Mouse (Mus musculus): ENCODE measurements around the gene Trim65.
A peak's percentile ranks its signal among the peaks of the same experiment; 100 is the strongest.

Gene Trim65

GRCm38 (mm10) chr11:116087194-116088130, 43.5 kb downstream of the Trim65 start:
- peak; percentile 94 to 95 for DNase-seq

- peak; percentile 95 for DNase-seq
Observed at GRCm38 (mm10) chr11:116086258-116087193, 44.4 kb downstream of the Trim65 start, which contains the start of gene Wbp2. Wbp2 (minus strand) TSS chr11:116086995.

GRCm38 (mm10) chr11:116084166-116084565, 46.8 kb downstream of the Trim65 start:
- DNase-seq: peak in 1 of 2 experiments; percentile 14

DNA sequence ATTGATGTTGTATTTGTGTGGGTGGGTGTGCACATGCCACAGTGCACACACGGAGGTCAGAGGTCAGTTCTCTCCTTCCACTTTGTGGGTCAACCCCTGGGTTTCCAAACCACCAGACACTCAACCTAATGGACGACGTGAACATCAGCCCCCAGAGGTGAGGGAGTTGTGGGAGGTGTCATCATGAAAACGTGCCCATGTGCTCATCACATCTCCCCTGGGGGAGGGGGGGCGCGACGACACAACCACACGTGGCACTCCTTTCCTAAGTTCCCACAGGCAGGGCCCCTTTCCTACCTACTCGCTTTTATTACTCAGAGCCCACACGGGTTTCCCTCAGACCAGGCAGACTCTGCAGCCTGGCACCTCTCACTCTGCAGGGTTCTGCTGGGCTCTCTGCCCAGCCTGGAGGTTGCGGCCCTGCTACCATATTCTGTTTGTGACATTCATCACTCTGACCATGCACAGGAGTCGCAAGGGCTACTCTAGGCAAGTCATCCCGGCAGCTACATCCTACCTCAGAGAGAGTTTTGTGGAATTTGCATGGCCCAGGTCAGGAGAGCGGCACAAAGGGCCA, 47.7 kb downstream of the Trim65 start:
- peak; percentile 61 to 66 for DNase-seq

GRCm38 (mm10) chr11:116081081-116081480, 49.8 kb downstream of the Trim65 start:
- peak; percentile 71 to 88 for DNase-seq

DNA sequence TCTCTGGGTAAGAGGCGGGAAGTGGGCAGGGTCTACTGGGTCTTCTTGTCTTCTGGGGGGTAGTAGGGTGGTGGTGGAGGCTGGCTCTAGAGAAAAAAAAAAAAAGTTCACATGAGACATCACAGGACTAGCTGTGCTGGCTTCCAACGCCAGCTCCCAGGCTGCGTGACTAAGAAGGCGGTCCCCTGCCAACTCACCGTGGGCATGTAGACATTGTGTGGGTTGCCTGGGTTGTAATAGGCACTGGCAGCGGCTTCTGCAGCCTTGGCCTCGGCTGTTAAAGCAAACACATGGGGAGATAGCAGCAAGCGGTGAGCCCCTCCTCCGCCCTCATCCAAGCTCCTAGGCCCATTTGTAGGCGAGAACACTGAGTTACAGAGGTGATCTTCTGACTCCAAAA, 51.4 kb downstream of the Trim65 start:
- DNase-seq: peak; percentile 74 to 82

DNA sequence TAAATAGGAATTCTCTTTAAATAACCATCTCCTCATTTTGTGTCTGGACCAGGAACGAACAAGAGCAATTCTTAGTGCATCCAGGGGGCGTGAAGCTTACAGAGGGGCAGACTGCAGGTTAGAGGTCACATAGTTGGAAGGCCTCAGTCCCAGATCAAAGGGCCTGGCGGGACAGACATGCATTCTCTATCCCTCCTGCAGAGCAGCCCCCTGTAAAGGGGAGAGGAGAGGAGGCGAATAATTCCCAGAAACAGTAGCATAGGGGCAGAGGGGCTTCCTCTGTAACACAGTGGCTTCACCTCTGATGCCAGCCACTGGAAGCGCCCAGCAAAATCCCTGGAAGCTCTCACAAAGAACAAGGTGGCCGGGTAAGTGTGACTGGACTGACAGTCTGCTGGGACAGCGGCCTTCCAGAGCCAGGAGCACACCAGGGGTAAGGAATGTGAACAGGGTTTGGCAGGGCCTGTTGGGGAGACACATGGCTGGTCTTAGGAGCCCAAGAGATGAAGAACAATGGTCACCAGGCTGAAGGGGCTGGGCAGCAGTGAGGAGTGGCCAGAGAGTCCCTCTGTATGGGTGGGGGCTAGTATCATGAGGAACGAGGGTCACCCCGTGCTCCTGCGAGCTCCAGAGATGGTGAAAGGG, 52.1 kb downstream of the Trim65 start:
- peak; percentile 52 to 57 for DNase-seq

GRCm38 (mm10) chr11:116078221-116078620, 52.7 kb downstream of the Trim65 start:
- peak; percentile 57 to 73 for DNase-seq

DNA sequence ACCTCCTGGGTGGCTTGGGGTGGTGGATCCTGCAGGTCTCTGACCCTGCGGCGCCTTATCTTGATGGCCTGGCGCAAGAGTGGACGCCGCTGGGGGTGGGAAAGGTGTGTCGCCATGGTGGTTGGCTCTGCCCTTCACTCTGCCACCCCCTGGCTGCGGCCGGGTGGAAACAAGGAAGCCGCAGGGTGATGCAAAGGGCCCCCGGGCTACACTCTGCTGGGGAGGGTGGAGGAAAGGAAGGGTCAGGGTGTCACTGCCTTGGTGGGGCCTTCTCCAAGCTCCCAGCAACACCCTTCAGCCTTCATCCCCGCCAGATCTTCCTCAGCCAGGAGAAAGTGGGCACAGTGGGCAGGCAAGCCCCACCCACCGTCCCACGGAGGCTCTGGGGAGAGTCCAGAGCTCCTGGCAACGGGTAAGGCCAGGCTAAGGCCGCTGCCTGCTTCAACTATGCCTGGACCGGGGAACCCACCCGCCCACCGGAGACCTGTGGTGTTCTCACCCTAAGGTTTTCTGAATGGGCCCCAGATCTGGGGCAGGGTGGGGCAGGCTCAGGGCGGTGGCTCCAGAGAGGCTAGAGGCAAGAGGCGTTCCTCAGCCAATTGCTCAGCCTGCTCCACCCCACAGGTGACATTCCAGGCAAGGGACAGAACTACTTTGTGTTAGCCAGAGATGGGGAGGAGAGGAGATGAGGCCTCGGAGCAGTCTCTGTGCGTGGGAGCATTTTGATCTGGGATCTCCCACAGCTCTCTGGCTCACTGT, 53.3 kb downstream of the Trim65 start, which contains the start of gene Unc13d:
Gene Unc13d, minus strand, starts transcription at position 516 of the 759 bp plus-strand sequence.
- peak; percentile 58 to 59 for DNase-seq

DNA sequence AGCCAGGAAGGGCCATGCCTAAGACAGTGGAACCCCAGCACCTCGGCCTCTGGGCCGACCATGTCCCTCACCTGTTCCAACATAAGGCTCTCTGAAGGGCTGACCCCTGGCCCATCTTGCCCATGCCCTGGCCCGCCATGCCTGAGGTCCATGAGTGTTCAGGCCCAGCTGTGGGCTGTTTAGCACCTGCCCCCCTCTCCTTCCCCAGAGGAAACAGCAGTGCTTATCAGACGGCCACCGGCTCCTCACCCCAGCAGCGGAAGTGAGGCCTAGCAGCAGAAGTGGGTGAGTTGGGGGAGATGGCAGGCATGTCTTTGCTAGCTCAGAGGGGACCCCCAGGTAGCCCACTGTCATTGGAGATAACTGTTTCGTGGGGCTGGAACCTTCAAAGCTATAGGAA, 54.1 kb downstream of the Trim65 start:
- DNase-seq: peak; percentile 15 to 30

DNA sequence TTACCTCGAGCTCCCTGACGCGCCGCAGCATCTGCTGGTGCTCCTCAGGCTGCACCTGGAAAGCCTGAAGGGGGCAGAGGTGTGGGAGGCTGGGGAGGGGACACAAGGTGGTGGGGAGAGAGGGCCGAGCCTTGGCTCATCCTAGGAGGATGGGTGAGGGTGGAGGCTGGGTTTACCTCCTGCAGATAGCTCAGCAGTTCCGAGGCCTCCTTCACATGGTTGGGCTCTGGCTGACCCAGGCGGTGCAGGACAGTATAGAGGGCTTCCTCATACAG, 54.7 kb downstream of the Trim65 start:
- DNase-seq: peak in 1 of 2 experiments; percentile 20

DNA sequence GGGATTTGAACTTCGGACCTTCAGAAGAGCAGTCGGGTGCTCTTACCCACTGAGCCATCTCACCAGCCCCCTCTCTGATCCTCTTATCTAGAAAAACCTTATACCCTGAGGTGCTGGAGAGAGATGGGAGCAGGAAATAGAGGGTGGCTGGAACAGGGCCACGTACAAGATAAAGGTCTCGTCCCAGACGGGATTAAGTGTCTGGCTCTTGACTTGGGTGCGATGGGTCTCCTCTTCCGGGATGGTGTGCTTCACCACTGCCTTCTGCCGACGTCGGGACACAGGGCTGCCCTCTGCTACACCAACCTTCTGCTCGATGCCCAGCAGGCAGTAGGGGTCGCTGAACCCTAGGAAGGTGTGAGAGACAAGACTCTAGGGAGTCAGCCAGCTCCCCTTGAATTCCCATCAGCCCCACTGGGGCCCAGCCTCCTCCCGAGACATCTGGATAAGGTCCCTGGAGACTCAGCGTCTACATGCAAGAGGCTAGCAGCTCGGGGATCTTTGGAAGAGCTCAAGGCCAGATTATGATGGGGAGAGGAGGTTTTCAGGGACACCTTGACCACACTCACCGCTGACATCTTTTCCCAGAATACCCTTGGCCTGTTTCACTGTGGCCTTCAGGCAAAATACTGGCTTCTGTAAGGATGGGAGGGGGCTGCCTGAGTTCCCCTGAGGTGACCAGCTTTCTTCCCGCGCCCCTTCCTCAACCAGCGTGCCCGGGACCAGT, 55.2 kb downstream of the Trim65 start:
- DNase-seq: peak in 1 of 2 experiments; percentile 24

DNA sequence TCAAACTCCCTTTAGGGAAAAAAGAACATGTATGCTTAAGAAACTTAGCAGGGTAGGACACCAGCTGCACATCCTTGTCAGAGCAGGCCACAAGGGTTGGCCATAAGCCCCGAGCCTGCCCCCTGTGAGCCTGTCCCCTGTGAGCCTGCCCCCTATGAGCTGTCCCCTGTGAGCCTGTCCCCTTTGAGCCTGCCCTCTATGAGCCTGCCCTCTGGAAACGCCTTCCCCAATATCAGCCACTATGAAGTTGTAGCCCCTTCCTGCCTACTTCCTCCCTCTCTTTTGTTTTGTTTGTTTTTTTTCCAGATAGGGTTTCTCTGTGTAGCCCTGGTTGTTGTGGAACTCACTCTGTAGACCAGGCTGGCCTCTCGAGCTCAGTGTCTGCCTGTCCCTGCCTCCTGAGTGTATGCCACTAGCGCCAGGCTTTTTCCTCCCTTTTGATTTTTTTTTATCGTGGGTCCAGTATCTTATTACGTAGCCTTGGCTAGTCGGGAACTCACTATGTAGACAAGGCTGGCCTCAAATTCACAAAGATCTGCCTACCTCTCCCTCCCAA, 56.4 kb downstream of the Trim65 start:
- DNase-seq: no peak

- no peak for DNase-seq
Observed at GRCm38 (mm10) chr11:116072608-116073007, 58.3 kb downstream of the Trim65 start.

All from cerebellum, postnatal 25 days (tissue).